Mouse (Mus musculus): ENCODE results near the gene Xirp1. TPM values are rescaled to one million over a fixed set of nuclear protein-coding genes. Genes with fewer than 3 reads are reported as not detected.

The Xirp1 gene
- polyA plus RNA-seq, 1 experiment from 2014 or later, result 0.17 TPM

DNA sequence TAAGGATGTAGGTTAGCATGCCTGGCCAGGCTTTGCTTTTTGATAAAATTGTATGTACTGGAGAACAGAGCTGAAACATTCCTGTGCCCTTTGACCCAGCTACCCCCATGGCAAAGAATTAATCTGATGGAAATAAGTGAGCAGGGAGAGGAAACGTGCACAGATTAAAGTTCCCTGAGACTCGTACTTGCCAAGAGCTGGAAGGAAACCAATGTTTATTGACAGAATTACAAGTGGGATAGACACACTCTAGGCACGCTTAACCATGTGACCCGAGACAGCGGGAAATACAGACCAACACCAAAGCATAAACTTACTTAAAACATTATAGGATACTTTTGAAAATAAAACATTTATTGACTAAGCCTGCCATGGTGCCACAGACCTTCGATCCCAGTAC is 25.1 kb upstream of the Xirp1 start:
- H3K27ac ChIP-seq (replicated peaks), result no peak overlapping the region
- H3K27me3 ChIP-seq, result no peaks in the 10 kb centered on the region
- WGBS (ENCODE audit: insufficient replicate concordance), result 55% methylated on average over 6 of the region's 6 CpGs
- no peaks in the 10 kb centered on the region for H3K9me3 ChIP-seq (replicated peaks)
- H3K9ac ChIP-seq, result no peak overlapping the region
- H3K4me3 ChIP-seq (replicated peaks), result no peak overlapping the region
- no peaks in the 10 kb centered on the region for H3K36me3 ChIP-seq (replicated peaks)
- no peak overlapping the region for H3K4me2 ChIP-seq
- no peak for ATAC-seq (ENCODE audit: insufficient read depth)
- 0 out of 2 replicates have a peak, but pooled peaks cover 7% of the 10 kb centered on the region for H3K4me1 ChIP-seq (replicated peaks)

DNA sequence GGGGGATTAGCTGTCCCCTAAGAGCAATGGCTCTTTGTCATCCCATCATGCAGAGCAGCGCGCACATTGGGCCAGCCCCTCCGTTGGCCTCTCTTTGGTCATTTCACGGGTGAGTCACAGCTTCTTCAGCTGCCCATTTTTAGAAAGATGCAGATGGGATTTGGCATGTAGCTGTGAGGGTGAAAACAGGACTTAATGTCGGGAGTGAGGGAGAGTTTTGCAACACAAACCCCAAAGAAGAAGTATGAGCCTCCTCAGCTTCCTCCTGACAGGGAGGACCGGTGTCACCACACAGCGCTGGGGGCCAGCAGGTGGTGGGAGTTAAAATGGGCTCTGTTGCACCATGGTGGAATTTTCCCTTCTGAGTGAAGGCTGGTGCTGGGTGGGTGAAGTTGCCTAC is 19.7 kb upstream of the Xirp1 start:
- no peak overlapping the region for H3K4me2 ChIP-seq
- peaks cover 4% of the 10 kb centered on the region; the same call in 1 of the 2 replicates for H3K4me1 ChIP-seq (replicated peaks)
- no peaks in the 10 kb centered on the region for H3K36me3 ChIP-seq (replicated peaks)
- ATAC-seq (ENCODE audit: insufficient read depth), result no peak
- H3K9ac ChIP-seq, result no peak overlapping the region
- H3K9me3 ChIP-seq (replicated peaks), result no peaks in the 10 kb centered on the region
- 37% methylated on average over 7 of the region's 7 CpGs for WGBS (ENCODE audit: insufficient replicate concordance)
- no peaks in the 10 kb centered on the region for H3K27me3 ChIP-seq
- no peak overlapping the region for H3K4me3 ChIP-seq (replicated peaks)
- H3K27ac ChIP-seq (replicated peaks), result 0 out of 2 replicates have a peak overlapping the region, but pooled peaks have one; percentile 29

DNA sequence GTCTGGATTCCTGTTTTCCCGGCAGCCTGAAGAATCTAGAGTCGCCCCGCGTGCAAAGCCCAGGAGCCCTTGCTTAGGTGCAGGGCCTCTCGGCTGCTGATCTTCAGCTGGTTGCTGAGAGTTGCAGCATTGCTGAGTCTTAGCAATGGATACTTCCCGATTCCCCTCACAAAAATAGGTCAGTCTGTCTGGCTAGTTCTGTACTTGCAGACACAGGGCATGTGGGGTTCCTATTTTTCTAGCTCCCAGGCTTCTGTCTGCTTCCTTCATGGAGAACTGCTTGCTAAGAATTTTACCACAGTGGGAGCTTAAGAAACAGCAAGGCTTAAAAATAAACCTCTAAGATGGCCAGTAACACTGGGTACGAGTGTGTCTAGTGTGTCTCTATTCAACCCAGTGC is 14.0 kb upstream of the Xirp1 start:
- no peaks in the 10 kb centered on the region for H3K9me3 ChIP-seq (replicated peaks)
- no peaks in the 10 kb centered on the region; the same call in none of the 2 replicates for H3K4me1 ChIP-seq (replicated peaks)
- no peaks in the 10 kb centered on the region for H3K27me3 ChIP-seq
- no peak overlapping the region for H3K9ac ChIP-seq
- H3K27ac ChIP-seq (replicated peaks), result no peak overlapping the region
- H3K4me3 ChIP-seq (replicated peaks), result no peak overlapping the region
- H3K4me2 ChIP-seq, result no peak overlapping the region
- no peak for ATAC-seq (ENCODE audit: insufficient read depth)
- WGBS (ENCODE audit: insufficient replicate concordance), result 60% methylated on average over 7 of the region's 7 CpGs
- no peaks in the 10 kb centered on the region for H3K36me3 ChIP-seq (replicated peaks)

DNA sequence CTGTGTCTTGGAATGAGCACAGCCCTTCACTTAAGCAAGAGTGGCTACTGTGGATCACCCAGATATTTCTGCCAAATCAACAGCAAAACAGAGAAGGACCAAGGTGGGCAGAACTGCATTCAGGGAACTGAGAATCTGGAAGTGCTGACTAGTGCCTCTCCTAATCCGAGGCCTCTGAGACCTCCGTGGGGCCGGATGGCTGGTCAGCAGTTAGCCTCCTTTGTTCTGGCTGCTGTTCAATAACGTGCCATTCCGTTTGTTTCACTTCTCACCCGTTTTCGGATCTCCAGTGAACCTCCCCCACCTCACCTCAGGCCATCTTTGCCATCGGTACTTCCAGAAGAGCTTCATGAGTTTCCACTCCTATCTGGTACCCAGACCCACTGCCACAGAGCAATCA is 11.0 kb upstream of the Xirp1 start:
- Histone ChIP-seq H3K9ac (no peak overlapping the region), H3K4me2 (no peak overlapping the region), H3K27ac (replicated peaks) (no peak overlapping the region), H3K27me3 (no peaks in the 10 kb centered on the region), H3K4me1 (replicated peaks) (no peaks in the 10 kb centered on the region; the same call in none of the 2 replicates), H3K4me3 (replicated peaks) (no peak overlapping the region), H3K36me3 (replicated peaks) (no peaks in the 10 kb centered on the region), H3K9me3 (replicated peaks) (no peaks in the 10 kb centered on the region)
- ATAC-seq (ENCODE audit: insufficient read depth), result no peak
- 59% methylated on average over 8 of the region's 8 CpGs for WGBS (ENCODE audit: insufficient replicate concordance)

DNA sequence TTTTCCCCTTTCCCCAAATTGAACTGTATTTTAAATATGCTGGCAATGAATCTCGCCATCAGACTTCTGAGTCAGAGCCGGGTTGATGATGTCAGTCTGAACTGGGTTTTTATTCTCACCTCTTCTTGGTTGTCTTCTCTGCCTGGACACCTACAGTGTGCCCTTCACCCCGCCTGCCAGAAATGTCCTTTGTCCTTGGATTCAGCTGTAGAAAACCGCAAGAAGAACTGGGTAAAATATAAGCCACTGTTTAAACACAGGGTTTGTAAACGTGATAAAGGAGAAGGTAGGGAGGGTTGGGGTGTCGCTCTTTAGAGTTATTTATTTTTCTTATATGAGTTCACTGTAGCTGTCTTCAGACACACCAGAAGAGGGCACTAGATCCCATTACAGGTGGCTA is 9.3 kb upstream of the Xirp1 start:
- 65% methylated on average over 6 of the region's 6 CpGs for WGBS (ENCODE audit: insufficient replicate concordance)
- no peaks in the 10 kb centered on the region for H3K27me3 ChIP-seq
- H3K4me3 ChIP-seq (replicated peaks), result no peak overlapping the region
- peaks cover under 1% of the 10 kb centered on the region; the same call in 1 of the 2 replicates for H3K4me1 ChIP-seq (replicated peaks)
- no peaks in the 10 kb centered on the region for H3K9me3 ChIP-seq (replicated peaks)
- no peak for ATAC-seq (ENCODE audit: insufficient read depth)
- H3K4me2 ChIP-seq, result no peak overlapping the region
- no peak overlapping the region for H3K9ac ChIP-seq
- no peaks in the 10 kb centered on the region for H3K36me3 ChIP-seq (replicated peaks)
- H3K27ac ChIP-seq (replicated peaks), result no peak overlapping the region

DNA sequence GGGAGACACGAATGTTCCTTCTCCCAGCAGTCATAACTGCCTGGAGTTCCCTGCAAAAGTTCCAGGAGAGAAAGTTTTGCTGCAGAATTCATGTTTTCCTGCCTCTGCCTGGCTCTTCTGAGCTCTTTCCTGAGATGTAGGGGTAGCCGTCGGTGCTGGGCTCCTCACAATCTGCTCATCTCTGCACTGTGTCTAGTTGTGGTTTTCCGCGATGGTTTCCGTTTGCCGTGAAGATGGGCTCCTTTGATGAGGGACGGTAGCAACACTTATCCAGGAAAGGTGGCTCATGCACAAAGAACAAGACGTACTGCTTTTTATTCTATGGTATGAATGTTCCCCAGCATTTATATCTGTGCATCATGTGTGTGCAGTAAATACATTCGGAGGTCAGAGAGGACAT is 7.0 kb upstream of the Xirp1 start:
- no peaks in the 10 kb centered on the region for H3K27me3 ChIP-seq

DNA sequence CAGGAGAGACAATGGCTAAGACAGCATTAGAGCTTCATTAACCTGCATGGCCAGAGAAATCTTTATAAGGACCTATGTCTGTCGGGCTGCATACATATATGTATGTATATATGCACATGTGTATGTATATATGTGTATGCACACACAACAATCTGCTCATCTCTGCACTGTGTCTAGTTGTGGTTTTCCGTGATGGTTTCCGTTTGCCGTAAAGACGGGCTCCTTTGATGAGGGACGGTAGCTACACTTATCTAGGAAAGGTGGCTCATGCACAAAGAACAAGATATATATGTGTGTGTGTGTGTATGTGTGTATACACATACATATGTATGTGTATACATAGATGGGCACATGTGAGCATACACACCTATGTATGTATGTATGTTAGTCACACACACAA is 6.5 kb upstream of the Xirp1 start:
- ATAC-seq (ENCODE audit: insufficient read depth), result no peak
- H3K36me3 ChIP-seq (replicated peaks), result no peaks in the 10 kb centered on the region
- H3K4me2 ChIP-seq, result no peak overlapping the region
- H3K4me3 ChIP-seq (replicated peaks), result no peak overlapping the region
- H3K9ac ChIP-seq, result no peak overlapping the region
- no peaks in the 10 kb centered on the region for H3K9me3 ChIP-seq (replicated peaks)
- H3K27ac ChIP-seq (replicated peaks), result no peak overlapping the region
- no peaks in the 10 kb centered on the region for H3K27me3 ChIP-seq
- 0 out of 2 replicates have a peak, but pooled peaks cover 6% of the 10 kb centered on the region for H3K4me1 ChIP-seq (replicated peaks)
- 61% methylated on average over 6 of the region's 6 CpGs for WGBS (ENCODE audit: insufficient replicate concordance)

More for the DNA sequence above, 7.0 kb upstream of the Xirp1 start:
- H3K27ac ChIP-seq (replicated peaks), result no peak overlapping the region
- no peak for ATAC-seq (ENCODE audit: insufficient read depth)
- WGBS (ENCODE audit: insufficient replicate concordance), result 23% methylated on average over 10 of the region's 10 CpGs
- no peak overlapping the region for H3K9ac ChIP-seq
- H3K36me3 ChIP-seq (replicated peaks), result no peaks in the 10 kb centered on the region
- H3K4me3 ChIP-seq (replicated peaks), result no peak overlapping the region
- no peak overlapping the region for H3K4me2 ChIP-seq
- H3K9me3 ChIP-seq (replicated peaks), result no peaks in the 10 kb centered on the region
- peaks cover 6% of the 10 kb centered on the region; the same call in 1 of the 2 replicates for H3K4me1 ChIP-seq (replicated peaks)

DNA sequence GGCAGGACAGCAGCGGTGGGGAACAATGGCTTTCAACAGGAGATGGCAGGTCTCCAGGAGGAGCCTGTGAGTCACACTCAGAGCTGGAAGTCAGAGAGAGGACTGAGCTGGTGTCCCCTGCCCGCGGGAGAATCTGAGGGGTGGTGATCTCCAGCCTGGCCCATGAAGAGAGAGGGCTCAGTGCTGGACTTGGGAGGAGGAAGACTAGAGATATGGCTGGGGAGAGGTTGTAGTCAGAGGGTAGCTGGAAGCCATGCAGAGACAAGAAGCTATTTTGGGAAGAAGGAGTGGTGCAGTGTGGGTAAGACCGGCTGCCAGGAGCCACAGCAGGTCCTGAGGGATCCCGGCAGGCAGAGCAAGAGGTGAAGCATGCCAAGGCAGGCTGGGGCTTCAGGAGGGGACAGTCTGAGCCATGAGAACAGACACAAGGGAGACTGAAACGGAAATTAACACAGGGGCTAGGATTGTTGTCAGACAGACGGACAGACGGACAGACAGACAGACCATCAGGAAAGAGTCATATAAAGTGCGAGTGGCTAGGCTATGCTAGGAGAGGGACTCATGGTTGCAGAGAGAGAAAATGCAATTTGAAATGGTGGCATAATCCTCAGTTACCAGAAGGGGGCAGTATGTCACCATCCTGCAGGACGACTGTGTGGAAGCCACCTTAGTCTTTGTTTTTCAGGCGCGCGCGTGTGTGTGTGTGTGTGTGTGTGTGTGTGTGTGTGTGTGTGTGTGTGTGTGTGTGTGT is 4.2 kb upstream of the Xirp1 start:
- ATAC-seq (ENCODE audit: insufficient read depth), result 0 out of 2 replicates have a peak, but pooled peaks have one; percentile 29
- no peak overlapping the region for H3K27ac ChIP-seq (replicated peaks)
- no peak overlapping the region; the same call in 1 of the 2 replicates for H3K4me2 ChIP-seq
- no peaks in the 10 kb centered on the region for H3K27me3 ChIP-seq
- 16% methylated on average over 14 of the region's 14 CpGs for WGBS (ENCODE audit: insufficient replicate concordance)
- no peak overlapping the region for H3K9ac ChIP-seq
- H3K4me1 ChIP-seq (replicated peaks), result 0 out of 2 replicates have a peak, but pooled peaks cover 6% of the 10 kb centered on the region
- H3K9me3 ChIP-seq (replicated peaks), result no peaks in the 10 kb centered on the region
- H3K36me3 ChIP-seq (replicated peaks), result no peaks in the 10 kb centered on the region
- no peak overlapping the region for H3K4me3 ChIP-seq (replicated peaks)

DNA sequence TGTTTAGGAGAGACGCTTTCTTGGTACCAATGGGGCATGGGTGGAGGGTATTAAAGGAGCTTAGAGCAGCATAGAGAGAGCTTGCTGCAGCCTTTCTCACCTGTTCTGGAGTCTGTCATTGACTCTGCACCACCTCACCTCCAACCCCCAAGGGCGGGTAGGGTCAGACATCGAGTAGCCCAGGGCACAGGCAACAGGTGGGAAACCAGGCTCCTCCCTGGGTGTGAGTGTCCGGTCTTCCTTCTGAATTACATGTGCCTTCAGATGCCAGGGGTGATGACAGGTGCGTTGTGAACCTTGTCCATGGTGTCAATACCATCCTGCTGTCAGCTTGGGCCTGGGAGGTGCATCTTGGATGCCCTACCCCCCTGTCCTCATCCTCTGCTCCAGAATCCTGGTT is 1.2 kb upstream of the Xirp1 start:
- H3K9ac ChIP-seq, result no peak overlapping the region
- H3K9me3 ChIP-seq (replicated peaks), result no peaks in the 10 kb centered on the region
- H3K4me3 ChIP-seq (replicated peaks), result no peak overlapping the region
- WGBS (ENCODE audit: insufficient replicate concordance), result 64% methylated on average over 5 of the region's 5 CpGs
- peaks cover 6% of the 10 kb centered on the region; the same call in 1 of the 2 replicates for H3K4me1 ChIP-seq (replicated peaks)
- ATAC-seq (ENCODE audit: insufficient read depth), result no peak
- no peak overlapping the region for H3K27ac ChIP-seq (replicated peaks)
- H3K27me3 ChIP-seq, result no peaks in the 10 kb centered on the region
- no peak overlapping the region for H3K4me2 ChIP-seq
- no peaks in the 10 kb centered on the region for H3K36me3 ChIP-seq (replicated peaks)

DNA sequence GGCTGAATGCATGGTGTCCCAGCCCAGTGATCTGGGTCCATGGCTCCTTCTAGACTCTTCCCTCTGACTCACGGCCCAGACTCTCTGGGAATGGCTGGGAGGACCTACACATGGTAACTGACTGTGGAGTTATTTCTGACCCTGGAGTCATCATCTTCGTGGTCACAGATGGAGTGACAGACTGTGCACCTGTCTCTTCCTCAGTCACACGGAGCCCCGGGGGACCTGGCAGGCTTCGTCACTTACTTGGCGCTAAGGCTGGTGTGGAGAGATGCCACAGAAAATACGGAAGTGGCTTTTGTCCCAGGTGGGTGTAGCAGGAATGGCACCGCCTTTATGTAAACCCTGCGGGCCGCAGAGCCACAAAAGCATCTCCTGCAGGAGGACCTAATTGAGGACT is 773 bp upstream of the Xirp1 start:
- no peak overlapping the region for H3K4me2 ChIP-seq
- H3K36me3 ChIP-seq (replicated peaks), result no peaks in the 10 kb centered on the region
- no peaks in the 10 kb centered on the region for H3K9me3 ChIP-seq (replicated peaks)
- H3K27me3 ChIP-seq, result no peaks in the 10 kb centered on the region
- no peak overlapping the region for H3K9ac ChIP-seq
- no peak overlapping the region for H3K27ac ChIP-seq (replicated peaks)
- no peak overlapping the region for H3K4me3 ChIP-seq (replicated peaks)
- H3K4me1 ChIP-seq (replicated peaks), result peaks cover 6% of the 10 kb centered on the region; the same call in 1 of the 2 replicates
- no peak for ATAC-seq (ENCODE audit: insufficient read depth)
- WGBS (ENCODE audit: insufficient replicate concordance), result 62% methylated on average over 10 of the region's 10 CpGs

DNA sequence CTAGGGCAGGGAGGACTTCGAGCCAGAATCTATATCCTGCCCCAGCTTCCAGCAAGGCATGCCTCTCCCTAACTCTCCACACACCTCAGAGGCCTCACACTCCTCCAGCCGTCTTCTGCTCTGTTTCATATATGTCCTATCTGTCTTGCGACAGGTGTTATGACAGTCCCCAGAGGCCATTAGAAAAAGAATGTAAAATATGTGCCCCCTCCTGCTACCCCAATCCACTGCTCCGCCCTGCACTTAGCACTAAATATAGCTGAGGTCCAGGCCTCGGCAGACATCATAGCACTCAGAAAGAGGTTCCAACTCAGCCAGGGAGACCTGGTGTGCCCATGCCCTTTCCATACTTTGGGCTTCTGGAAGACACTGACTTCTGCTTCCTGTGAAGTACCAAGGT is 2.2 kb downstream of the Xirp1 start:
- Histone ChIP-seq H3K36me3 (replicated peaks) (no peaks in the 10 kb centered on the region), H3K4me3 (replicated peaks) (no peak overlapping the region), H3K4me2 (no peak overlapping the region), H3K9ac (no peak overlapping the region), H3K9me3 (replicated peaks) (no peaks in the 10 kb centered on the region), H3K27me3 (no peaks in the 10 kb centered on the region; the same call in 1 of the 2 replicates), H3K4me1 (replicated peaks) (no peaks in the 10 kb centered on the region; the same call in 1 of the 2 replicates), H3K27ac (replicated peaks) (no peak overlapping the region)
- no peak for ATAC-seq (ENCODE audit: insufficient read depth)
- 56% methylated on average over 5 of the region's 5 CpGs for WGBS (ENCODE audit: insufficient replicate concordance)
